Mouse (Mus musculus): Measurements from ENCODE around the gene Mrm3. TPM values are rescaled to one million over a fixed set of nuclear protein-coding genes. Genes with fewer than 3 reads are reported as not detected.

Gene Mrm3
- polyA plus RNA-seq (2012; fragmentation: generic; extraction: Trizol), result 17.8 TPM

DNA sequence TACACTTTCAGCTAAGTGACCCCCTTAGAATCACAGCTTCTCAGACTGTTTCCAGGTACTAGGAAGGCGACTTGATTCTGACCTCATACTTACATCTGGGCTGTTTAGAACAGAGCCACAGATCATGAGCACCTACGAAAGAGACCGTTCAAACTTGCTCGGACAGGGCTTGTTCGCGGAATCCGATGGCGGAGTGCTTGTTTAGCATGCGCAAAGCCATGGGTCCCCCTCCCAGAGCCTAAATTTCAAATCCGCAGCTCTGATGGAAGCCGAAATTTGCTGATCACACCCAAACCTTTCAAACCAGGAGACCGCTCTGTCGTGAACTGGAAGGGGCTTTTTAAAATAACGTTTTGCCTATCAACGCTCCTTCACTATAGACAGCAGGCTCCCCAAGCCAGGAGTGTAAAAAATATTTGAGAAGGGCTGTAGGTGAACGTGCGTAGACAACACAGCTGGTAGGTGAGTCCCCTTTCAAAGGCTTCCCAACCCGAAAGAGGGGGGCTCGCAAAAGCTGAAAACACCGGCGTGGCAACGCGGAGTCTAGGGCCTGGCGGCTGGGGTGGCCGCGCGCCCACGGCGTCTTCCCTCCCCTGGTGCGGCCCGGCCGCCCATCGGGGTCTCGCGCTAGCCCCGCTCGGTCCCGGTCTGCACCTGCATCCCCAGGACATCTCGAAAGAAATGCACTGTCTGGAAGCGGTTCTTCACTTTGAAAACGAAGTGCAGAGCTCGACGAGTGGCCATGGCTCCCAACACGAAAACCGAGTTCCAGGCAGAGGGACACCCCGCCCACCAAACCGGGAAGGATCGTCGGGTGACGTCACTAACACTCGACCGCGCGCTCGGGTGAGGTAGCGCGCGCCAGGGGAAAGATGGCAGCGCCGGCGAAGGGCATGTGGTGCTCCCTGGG is at the start of gene Mrm3, which contains the start of gene Glod4:
Gene Mrm3, plus strand, starts transcription at position 815 of the 910 bp plus-strand sequence.
Gene Glod4, minus strand, starts transcription at position 825 of the 910 bp plus-strand sequence.
- no peak for TF ChIP-seq REST (IDR thresholded peaks at IDR 0.05; ENCODE audit: insufficient read depth, insufficient read length)
- TF ChIP-seq SRF (IDR thresholded peaks at IDR 0.05; ENCODE audit: control insufficient read depth, insufficient read length, low read depth), result peak; percentile 90
- TF ChIP-seq POLR2A (IDR thresholded peaks at IDR 0.05; ENCODE audit: insufficient read length, low read depth), result peak; percentile 91
- peak; percentile 25 for TF ChIP-seq E2F4 (IDR thresholded peaks at IDR 0.05; ENCODE audit: insufficient read depth)
- peak; percentile 97 for TF ChIP-seq POLR2AphosphoS2 (IDR thresholded peaks at IDR 0.05; ENCODE audit: insufficient read length, low read depth)
- H3K36me3 ChIP-seq (ENCODE audit: control insufficient read depth, insufficient read depth), result peaks cover 12% of the 10 kb centered on the region
- peaks cover 32% of the 10 kb centered on the region for H3K79me2 ChIP-seq (ENCODE audit: control insufficient read depth, insufficient read depth)
- H3ac ChIP-seq (ENCODE audit: control insufficient read depth, insufficient read length), result peak within 1 kb of the TSS; percentile 68
- H3K4me3 ChIP-seq, result peak within 1 kb of the TSS; percentile 85
- H3K4me2 ChIP-seq (ENCODE audit: low read depth), result peak within 1 kb of the TSS; percentile 99
- no peaks in the 10 kb centered on the region for H3K27me3 ChIP-seq (ENCODE audit: control insufficient read depth, insufficient read depth, insufficient read length)

DNA sequence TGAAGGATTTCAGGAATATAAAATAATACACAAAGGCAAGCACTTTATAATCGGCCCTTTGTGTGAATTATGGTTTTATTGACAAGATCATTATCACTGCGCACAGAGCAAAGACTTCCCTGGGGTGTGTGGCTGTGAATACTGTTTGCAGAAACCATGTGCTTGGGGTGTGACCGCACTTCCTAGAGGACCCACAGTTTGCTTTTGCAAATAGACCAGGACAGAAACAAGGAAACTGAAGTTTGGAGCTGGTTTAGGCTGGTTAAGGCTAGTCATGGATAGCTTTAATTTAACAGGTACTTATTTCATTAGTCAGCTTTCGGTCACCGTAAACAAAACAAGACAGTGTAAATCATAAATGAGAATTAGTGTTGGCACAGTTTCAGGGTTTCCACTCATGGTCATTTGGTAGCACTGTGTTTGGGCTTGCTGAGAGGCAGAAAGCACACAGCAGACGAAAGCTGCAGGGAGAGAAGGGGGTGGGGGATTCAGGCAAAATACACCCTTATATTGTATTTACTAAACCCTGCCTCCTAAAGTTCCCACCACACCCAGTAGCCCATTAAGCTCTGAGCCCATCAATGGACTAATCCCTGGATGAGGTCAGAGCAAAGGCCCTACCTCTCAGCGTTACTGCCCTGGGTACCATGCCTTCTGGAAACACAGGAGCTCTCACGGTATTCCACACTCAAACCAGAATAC is 47.1 kb upstream of the Mrm3 start:
- Histone ChIP-seq H3K27me3 (ENCODE audit: control insufficient read depth, insufficient read depth, insufficient read length) (peaks cover 7% of the 10 kb centered on the region), H3ac (ENCODE audit: control insufficient read depth, insufficient read length) (no peak overlapping the region), H3K79me2 (ENCODE audit: control insufficient read depth, insufficient read depth) (no peaks in the 10 kb centered on the region), H3K4me3 (no peak overlapping the region), H3K36me3 (ENCODE audit: control insufficient read depth, insufficient read depth) (no peaks in the 10 kb centered on the region), H3K4me2 (ENCODE audit: low read depth) (no peak overlapping the region)
- no peak for TF ChIP-seq TCF3 (IDR thresholded peaks at IDR 0.05; ENCODE audit: insufficient read length, low read depth)
- no peak for TF ChIP-seq MAX (IDR thresholded peaks at IDR 0.05; ENCODE audit: low read depth)
- TF ChIP-seq REST (IDR thresholded peaks at IDR 0.05; ENCODE audit: insufficient read depth, insufficient read length), result no peak
- TF ChIP-seq MYOG (IDR thresholded peaks at IDR 0.05; ENCODE audit: control insufficient read depth in 1 of 3, insufficient read depth in 1 of 3, insufficient read length in 2 of 3, low read depth in 2 of 3), result no peak

DNA sequence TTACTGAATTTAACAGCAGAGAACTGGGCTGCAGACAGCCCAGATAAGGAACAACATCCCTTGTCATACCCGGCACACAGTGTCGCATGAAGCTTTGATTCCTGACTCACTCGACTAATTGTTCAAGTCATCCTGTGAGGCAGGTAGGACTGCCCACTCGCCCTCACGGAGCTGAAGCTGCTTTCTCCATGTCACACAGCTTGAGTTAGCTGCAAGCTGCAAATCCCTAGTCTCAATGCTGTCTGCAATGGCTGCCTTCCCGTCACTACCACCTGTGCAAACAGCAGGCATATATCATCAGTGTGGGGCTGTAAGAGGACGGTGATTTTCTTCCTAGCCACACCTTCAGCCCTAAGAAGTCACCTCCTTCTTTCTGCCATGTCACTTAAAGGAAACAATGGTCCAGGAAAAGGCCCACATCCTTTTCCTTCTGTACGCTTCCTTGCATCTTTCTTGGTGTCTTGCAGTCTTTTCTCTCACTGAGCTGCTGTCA is 46.5 kb upstream of the Mrm3 start:
- Histone ChIP-seq H3K4me2 (ENCODE audit: low read depth) (no peak overlapping the region), H3ac (ENCODE audit: control insufficient read depth, insufficient read length) (no peak overlapping the region), H3K4me3 (no peak overlapping the region), H3K79me2 (ENCODE audit: control insufficient read depth, insufficient read depth) (no peaks in the 10 kb centered on the region), H3K27me3 (ENCODE audit: control insufficient read depth, insufficient read depth, insufficient read length) (peaks cover 4% of the 10 kb centered on the region), H3K36me3 (ENCODE audit: control insufficient read depth, insufficient read depth) (no peaks in the 10 kb centered on the region)
- no peak for TF ChIP-seq REST (IDR thresholded peaks at IDR 0.05; ENCODE audit: insufficient read depth, insufficient read length)
- no peak for TF ChIP-seq TCF12 (IDR thresholded peaks at IDR 0.05; ENCODE audit: insufficient read depth, poor library complexity, severe bottlenecking)
- TF ChIP-seq MYOG (IDR thresholded peaks at IDR 0.05; ENCODE audit: control insufficient read depth in 1 of 3, insufficient read depth in 1 of 3, insufficient read length in 2 of 3, low read depth in 2 of 3), result no peak
- no peak for TF ChIP-seq SRF (IDR thresholded peaks at IDR 0.05; ENCODE audit: control insufficient read depth, insufficient read length, low read depth)

DNA sequence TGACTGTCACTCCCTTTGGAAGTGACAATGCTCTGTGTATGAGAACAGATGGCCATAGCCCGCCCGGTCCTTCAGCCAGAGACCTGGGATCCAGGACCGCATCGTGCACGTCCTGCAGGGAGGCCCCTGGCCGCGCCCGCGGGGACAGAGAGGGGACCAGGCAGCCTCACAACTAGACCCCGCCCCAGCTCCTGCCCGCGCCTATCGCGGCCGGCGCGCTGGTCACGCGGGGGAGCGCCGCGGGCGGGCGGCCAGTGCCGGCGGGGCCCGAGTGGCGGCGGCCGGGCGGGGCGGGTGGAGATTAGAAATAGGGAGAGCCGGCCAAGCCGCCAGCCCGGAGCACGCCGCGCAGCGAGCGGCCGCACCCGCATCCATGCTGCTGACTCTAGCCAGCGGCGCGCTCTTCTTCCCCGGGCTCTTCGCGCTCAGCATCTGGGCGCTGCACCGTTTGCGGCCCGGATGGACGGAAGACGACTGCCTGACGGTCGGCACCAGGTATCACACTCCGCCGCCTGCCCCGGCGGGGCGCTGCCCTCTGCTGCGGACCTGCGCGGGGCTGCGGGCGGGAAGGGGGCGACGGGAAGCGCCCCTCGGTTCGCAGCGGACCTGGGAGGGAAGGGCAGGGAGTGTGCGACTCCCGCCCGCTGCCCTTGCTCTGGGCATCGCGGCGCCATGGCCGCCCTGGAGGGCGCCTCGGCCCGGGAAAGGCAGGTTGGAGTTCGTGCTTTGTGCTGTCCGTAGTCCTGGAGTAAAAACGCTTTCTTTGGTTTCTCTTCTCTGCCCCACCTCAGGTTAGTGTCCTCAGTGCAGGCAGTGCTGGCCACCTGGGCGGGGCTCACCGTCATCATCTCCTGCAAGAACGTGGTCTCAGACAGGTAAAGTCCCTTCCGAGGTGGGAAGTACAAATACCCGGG is 41.5 kb upstream of the Mrm3 start:
- Histone ChIP-seq H3K36me3 (ENCODE audit: control insufficient read depth, insufficient read depth) (peaks cover 6% of the 10 kb centered on the region), H3K4me2 (ENCODE audit: low read depth) (peak overlapping the region; percentile 95), H3K27me3 (ENCODE audit: control insufficient read depth, insufficient read depth, insufficient read length) (no peaks in the 10 kb centered on the region), H3K4me3 (peak overlapping the region; percentile 32), H3ac (ENCODE audit: control insufficient read depth, insufficient read length) (peak overlapping the region; percentile 36), H3K79me2 (ENCODE audit: control insufficient read depth, insufficient read depth) (no peaks in the 10 kb centered on the region)
- peak; percentile 80 for TF ChIP-seq POLR2AphosphoS2 (IDR thresholded peaks at IDR 0.05; ENCODE audit: insufficient read length, low read depth)
- no peak for TF ChIP-seq MAX (IDR thresholded peaks at IDR 0.05; ENCODE audit: low read depth)
- TF ChIP-seq E2F4 (IDR thresholded peaks at IDR 0.05; ENCODE audit: insufficient read depth), result no peak
- TF ChIP-seq MYOD1 (IDR thresholded peaks at IDR 0.05; ENCODE audit: control insufficient read depth in 1 of 3, insufficient read length in 2 of 3, low read depth in 2 of 3), result no peak
- TF ChIP-seq TCF12 (IDR thresholded peaks at IDR 0.05; ENCODE audit: insufficient read depth, poor library complexity, severe bottlenecking), result no peak
- no peak for TF ChIP-seq SRF (IDR thresholded peaks at IDR 0.05; ENCODE audit: control insufficient read depth, insufficient read length, low read depth)
- no peak for TF ChIP-seq REST (IDR thresholded peaks at IDR 0.05; ENCODE audit: insufficient read depth, insufficient read length)
- TF ChIP-seq TCF3 (IDR thresholded peaks at IDR 0.05; ENCODE audit: insufficient read length, low read depth), result no peak
- no peak for TF ChIP-seq CEBPB (IDR thresholded peaks at IDR 0.05; ENCODE audit: insufficient read depth, poor library complexity, severe bottlenecking)
- peak; percentile 58 for TF ChIP-seq USF1 (IDR thresholded peaks at IDR 0.05; ENCODE audit: low read depth)
- peak in 1 of 3 experiments; percentile 3 for TF ChIP-seq MYOG (IDR thresholded peaks at IDR 0.05; ENCODE audit: control insufficient read depth in 1 of 3, insufficient read depth in 1 of 3, insufficient read length in 2 of 3, low read depth in 2 of 3)
- peak; percentile 90 for TF ChIP-seq POLR2A (IDR thresholded peaks at IDR 0.05; ENCODE audit: insufficient read length, low read depth)
